Mouse (Mus musculus): ENCODE measurements around the gene Msl3l2. TPM values are rescaled to one million over a fixed set of nuclear protein-coding genes. Genes with fewer than 3 reads are reported as not detected.
A peak's percentile ranks its signal among the peaks of the same experiment; 100 is the strongest.

Gene Msl3l2
- total and polyA plus RNA-seq, 2 experiments from 2014 or later: 2.3 to 2.9 TPM

DNA sequence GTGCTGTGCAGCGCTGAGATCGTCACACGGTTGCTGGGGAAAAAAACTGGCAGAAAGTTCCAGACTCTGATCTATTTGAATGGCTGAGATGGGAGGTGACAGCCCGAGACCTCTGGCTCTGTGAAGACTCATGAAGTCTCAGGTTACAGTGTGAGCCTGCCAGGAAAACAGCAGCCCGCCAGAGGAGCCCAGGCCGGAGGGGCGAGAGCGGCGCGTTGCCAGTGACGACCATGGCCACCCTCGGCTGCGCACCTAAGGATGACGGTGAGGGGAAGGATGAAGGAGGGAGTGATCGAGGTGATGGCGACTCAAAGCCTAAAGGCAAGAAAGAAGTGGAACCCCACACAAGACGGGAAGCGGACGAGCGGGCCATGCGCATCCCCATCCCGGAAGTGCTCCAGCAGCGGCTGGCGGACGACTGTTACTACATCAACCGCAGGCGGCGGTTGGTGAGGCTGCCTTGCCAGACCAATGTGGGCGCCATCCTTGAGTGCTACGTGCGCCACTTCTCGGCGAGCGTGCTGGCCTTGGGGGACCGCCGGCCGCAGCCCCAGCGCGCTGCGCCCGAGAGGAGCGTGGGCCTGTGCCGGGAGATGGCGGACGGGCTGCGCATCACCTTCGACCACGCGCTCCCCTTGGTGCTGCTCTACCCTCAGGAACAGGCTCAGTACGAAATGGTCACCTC, 8.4 kb downstream of the Msl3l2 start:
- Histone ChIP-seq H3K36me3 (replicated peaks; ENCODE audit: control insufficient read depth, insufficient read depth, low read length) (no peaks in the 10 kb centered on the region), H3K9me3 (replicated peaks; ENCODE audit: control insufficient read depth, low read length) (no peaks in the 10 kb centered on the region), H3K27ac (ENCODE audit: low read depth) (peak overlapping the region; percentile 40), H3K4me3 (ENCODE audit: low read depth, low read length) (peak overlapping the region; percentile 68), H3K9ac (replicated peaks; ENCODE audit: low read depth, low read length) (peak overlapping the region; percentile 65), H3K4me1 (ENCODE audit: control insufficient read depth, insufficient read depth) (0 out of 2 replicates have a peak, but pooled peaks cover 6% of the 10 kb centered on the region), H3K27me3 (ENCODE audit: control insufficient read depth, insufficient read depth, low read length) (no peaks in the 10 kb centered on the region), H3K4me2 (ENCODE audit: low read depth, low read length) (peak overlapping the region; percentile 85)
- ATAC-seq (ENCODE audit: insufficient read depth, low read depth) (peak; percentile 84), DNase-seq (ENCODE audit: low spot score) (peak; percentile 51)
- no peak for TF ChIP-seq CTCF (IDR thresholded peaks at IDR 0.05; ENCODE audit: low read depth)
- TF ChIP-seq EP300 (IDR thresholded peaks at IDR 0.05; ENCODE audit: low read depth): no peak
- 1% methylated on average over 50 of the region's 50 CpGs for WGBS

DNA sequence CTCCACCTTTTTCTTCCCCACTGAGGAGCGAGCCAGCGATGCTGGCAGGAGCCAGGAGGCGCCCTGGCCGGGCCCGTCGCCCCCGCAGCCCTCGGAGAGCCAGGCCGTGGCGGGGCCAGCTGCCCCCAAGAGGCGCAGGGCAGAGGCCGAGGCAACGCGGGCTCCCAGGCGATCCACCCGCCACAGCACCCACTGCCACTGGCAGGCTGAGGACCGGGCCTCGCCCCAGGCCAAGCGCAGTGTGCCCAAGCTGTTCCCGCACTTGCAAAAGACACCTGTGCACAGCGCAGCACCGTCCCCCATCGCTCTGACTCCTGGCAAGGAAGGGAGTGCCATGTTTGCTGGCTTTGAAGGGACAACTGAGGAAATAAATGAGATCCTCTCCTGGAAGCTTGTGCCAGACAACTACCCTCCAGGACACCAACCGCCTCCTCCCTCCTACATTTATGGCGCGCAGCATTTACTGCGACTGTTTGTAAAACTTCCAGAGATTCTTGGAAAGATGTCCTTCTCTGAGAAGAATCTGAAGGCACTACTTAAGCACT, 9.0 kb downstream of the Msl3l2 start:
- DNase-seq (ENCODE audit: low spot score): no peak
- Histone ChIP-seq H3K9ac (replicated peaks; ENCODE audit: low read depth, low read length) (peak overlapping the region; percentile 65), H3K4me1 (ENCODE audit: control insufficient read depth, insufficient read depth) (0 out of 2 replicates have a peak, but pooled peaks cover 6% of the 10 kb centered on the region), H3K9me3 (replicated peaks; ENCODE audit: control insufficient read depth, low read length) (no peaks in the 10 kb centered on the region), H3K4me2 (ENCODE audit: low read depth, low read length) (peak overlapping the region; percentile 85), H3K36me3 (replicated peaks; ENCODE audit: control insufficient read depth, insufficient read depth, low read length) (no peaks in the 10 kb centered on the region), H3K4me3 (ENCODE audit: low read depth, low read length) (peak overlapping the region; percentile 68), H3K27ac (ENCODE audit: low read depth) (peak overlapping the region; percentile 40; the same call in 1 of the 2 replicates), H3K27me3 (ENCODE audit: control insufficient read depth, insufficient read depth, low read length) (no peaks in the 10 kb centered on the region)
- ATAC-seq (ENCODE audit: insufficient read depth, low read depth): peak; percentile 54
- no peak for TF ChIP-seq CTCF (IDR thresholded peaks at IDR 0.05; ENCODE audit: low read depth)
- 35% methylated on average over 18 of the region's 27 CpGs for WGBS

DNA sequence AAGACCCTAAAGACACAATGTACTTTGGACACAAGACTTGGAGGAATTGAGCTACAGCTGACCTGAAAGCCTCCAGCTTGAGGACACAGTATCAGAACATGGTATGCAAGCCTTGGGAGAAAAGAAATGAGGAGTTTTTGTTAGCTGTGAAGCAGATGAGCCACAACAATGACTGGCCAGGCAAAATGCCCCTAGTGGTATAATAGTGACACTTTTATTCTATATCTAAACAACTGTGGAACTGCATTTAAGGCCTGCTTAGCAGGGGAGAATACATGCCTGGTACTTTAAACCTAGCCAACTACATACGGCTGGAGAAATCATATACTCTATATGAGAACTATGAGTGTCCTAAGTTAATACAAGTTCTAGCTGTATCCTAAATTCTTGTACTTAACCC, 20.3 kb downstream of the Msl3l2 start:
- Histone ChIP-seq H3K27me3 (ENCODE audit: control insufficient read depth, insufficient read depth, low read length) (no peaks in the 10 kb centered on the region), H3K36me3 (replicated peaks; ENCODE audit: control insufficient read depth, insufficient read depth, low read length) (no peaks in the 10 kb centered on the region)
- 91% methylated on average over 1 of the region's 1 CpGs for WGBS

DNA sequence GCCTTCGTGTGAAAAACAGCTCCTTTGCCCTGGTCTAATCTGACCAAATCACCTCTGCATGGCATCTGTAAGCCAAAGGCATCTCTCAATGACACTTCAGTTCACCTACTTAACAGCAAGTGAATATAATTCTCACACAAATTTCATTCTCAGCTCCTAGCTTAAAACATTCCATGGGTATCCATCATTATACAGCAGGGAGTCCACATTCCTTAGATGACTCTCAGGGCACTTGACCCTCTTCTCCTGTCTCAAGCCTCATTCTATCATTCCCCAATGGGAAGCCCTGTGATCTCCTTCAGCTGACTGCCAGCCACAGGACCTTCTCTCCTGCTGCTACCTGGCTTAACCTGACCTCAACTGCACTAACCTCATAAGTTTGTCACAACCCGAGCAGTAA, 22.9 kb downstream of the Msl3l2 start:
- WGBS: 68% methylated on average over 2 of the region's 2 CpGs
- Histone ChIP-seq H3K9me3 (replicated peaks; ENCODE audit: control insufficient read depth, low read length) (no peaks in the 10 kb centered on the region), H3K4me2 (ENCODE audit: low read depth, low read length) (no peak overlapping the region), H3K27ac (ENCODE audit: low read depth) (no peak overlapping the region), H3K4me3 (ENCODE audit: low read depth, low read length) (no peak overlapping the region), H3K36me3 (replicated peaks; ENCODE audit: control insufficient read depth, insufficient read depth, low read length) (no peaks in the 10 kb centered on the region), H3K9ac (replicated peaks; ENCODE audit: low read depth, low read length) (no peak overlapping the region), H3K27me3 (ENCODE audit: control insufficient read depth, insufficient read depth, low read length) (no peaks in the 10 kb centered on the region), H3K4me1 (ENCODE audit: control insufficient read depth, insufficient read depth) (no peaks in the 10 kb centered on the region)
- no peak for TF ChIP-seq CTCF (IDR thresholded peaks at IDR 0.05; ENCODE audit: low read depth)
- no peak for TF ChIP-seq EP300 (IDR thresholded peaks at IDR 0.05; ENCODE audit: low read depth)
- DNase-seq (ENCODE audit: low spot score): no peak
- ATAC-seq (ENCODE audit: insufficient read depth, low read depth): no peak

More for the DNA sequence above, 20.3 kb downstream of the Msl3l2 start:
- ATAC-seq (ENCODE audit: insufficient read depth, low read depth) (no peak), DNase-seq (ENCODE audit: low spot score) (no peak)
- TF ChIP-seq EP300 (IDR thresholded peaks at IDR 0.05; ENCODE audit: low read depth) (no peak), CTCF (IDR thresholded peaks at IDR 0.05; ENCODE audit: low read depth) (no peak)
- no peak overlapping the region for H3K4me2 ChIP-seq (ENCODE audit: low read depth, low read length)
- no peak overlapping the region for H3K27ac ChIP-seq (ENCODE audit: low read depth)
- H3K4me1 ChIP-seq (ENCODE audit: control insufficient read depth, insufficient read depth): no peaks in the 10 kb centered on the region
- H3K4me3 ChIP-seq (ENCODE audit: low read depth, low read length): no peak overlapping the region
- H3K9ac ChIP-seq (replicated peaks; ENCODE audit: low read depth, low read length): no peak overlapping the region
- no peaks in the 10 kb centered on the region for H3K9me3 ChIP-seq (replicated peaks; ENCODE audit: control insufficient read depth, low read length)

DNA sequence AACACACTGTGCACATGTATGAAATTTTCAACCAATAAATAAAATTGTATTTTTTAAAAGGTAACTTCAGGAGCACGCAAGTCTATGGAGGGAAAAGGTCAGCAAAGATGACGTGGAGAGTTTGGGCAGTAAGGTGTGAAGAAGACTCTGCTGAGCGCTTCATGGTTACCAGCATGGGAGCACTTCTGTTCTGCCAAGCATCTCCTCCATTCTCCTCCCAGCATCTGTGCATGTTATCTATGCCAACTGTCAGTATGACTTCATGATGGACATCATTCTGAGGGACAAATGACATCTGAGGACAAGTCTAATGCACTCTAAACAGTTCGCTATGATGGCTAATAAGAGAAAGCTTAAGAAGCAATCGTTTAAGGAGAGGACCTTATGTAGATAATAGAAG, 30.5 kb downstream of the Msl3l2 start:
- no peak for DNase-seq (ENCODE audit: low spot score)
- TF ChIP-seq EP300 (IDR thresholded peaks at IDR 0.05; ENCODE audit: low read depth) (no peak), CTCF (IDR thresholded peaks at IDR 0.05; ENCODE audit: low read depth) (no peak)
- H3K9me3 ChIP-seq (replicated peaks; ENCODE audit: control insufficient read depth, low read length): no peaks in the 10 kb centered on the region
- no peak overlapping the region for H3K4me3 ChIP-seq (ENCODE audit: low read depth, low read length)
- no peaks in the 10 kb centered on the region for H3K27me3 ChIP-seq (ENCODE audit: control insufficient read depth, insufficient read depth, low read length)
- WGBS: 93% methylated on average over 5 of the region's 5 CpGs
- no peak overlapping the region for H3K27ac ChIP-seq (ENCODE audit: low read depth)
- H3K4me2 ChIP-seq (ENCODE audit: low read depth, low read length): no peak overlapping the region
- no peak overlapping the region for H3K9ac ChIP-seq (replicated peaks; ENCODE audit: low read depth, low read length)
- no peaks in the 10 kb centered on the region for H3K4me1 ChIP-seq (ENCODE audit: control insufficient read depth, insufficient read depth)
- no peaks in the 10 kb centered on the region for H3K36me3 ChIP-seq (replicated peaks; ENCODE audit: control insufficient read depth, insufficient read depth, low read length)
- no peak for ATAC-seq (ENCODE audit: insufficient read depth, low read depth)
